Mouse (Mus musculus): Measurements from ENCODE around the gene Msmb. TPM values are rescaled to one million over a fixed set of nuclear protein-coding genes. Genes with fewer than 3 reads are reported as not detected.
"Not testable (repeated sequence)": the region's sequence is repeated elsewhere in the genome, so short reads cannot be mapped to it uniquely, and the experiment has no call there.

Gene Msmb
- polyA plus RNA-seq, 1 experiment = not detected

DNA sequence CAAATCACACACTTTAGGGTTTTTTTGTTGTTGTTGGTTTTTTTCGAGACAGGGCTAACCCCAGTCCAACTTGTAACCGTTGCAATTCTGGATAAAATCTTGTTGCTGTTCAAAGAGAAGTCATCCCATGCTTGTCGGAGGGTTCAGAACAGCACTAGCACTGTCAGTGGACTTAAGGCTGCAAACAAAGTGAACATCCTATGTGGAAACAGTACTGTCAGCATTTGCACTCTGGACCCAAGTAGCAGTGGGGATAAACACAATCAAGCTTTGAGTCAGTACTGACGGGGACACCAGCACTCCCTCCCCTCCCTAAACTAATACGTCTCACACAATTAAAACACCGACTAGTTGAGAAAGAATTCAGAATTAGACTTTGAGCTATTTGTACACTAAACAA, 39.0 kb downstream of the Msmb start:
- no peak for DNase-seq
- peaks cover 51% of the 10 kb centered on the region for H3K36me3 ChIP-seq (ENCODE audit: control insufficient read depth, insufficient read depth, low read length)
- no peak overlapping the region for H3K27ac ChIP-seq (ENCODE audit: control insufficient read depth, insufficient read depth, low read length)
- no peaks in the 10 kb centered on the region for H3K4me1 ChIP-seq (replicated peaks; ENCODE audit: control insufficient read depth, insufficient read depth, low read length)
- no peaks in the 10 kb centered on the region for H3K27me3 ChIP-seq (ENCODE audit: control insufficient read depth, insufficient read depth, low read length)
- 89% methylated on average over 6 of the region's 6 CpGs for WGBS
- H3K4me3 ChIP-seq (ENCODE audit: control insufficient read depth, insufficient read depth, low read length) = no peak overlapping the region
- TF ChIP-seq CTCF (IDR thresholded peaks at IDR 0.05; ENCODE audit: borderline replicate concordance, control insufficient read depth, extremely low read depth, insufficient read depth, low read length, poor library complexity) (no peak), POLR2A (IDR thresholded peaks at IDR 0.05; ENCODE audit: control insufficient read depth, extremely low read depth, insufficient read depth, low read length, poor library complexity) (no peak)

DNA sequence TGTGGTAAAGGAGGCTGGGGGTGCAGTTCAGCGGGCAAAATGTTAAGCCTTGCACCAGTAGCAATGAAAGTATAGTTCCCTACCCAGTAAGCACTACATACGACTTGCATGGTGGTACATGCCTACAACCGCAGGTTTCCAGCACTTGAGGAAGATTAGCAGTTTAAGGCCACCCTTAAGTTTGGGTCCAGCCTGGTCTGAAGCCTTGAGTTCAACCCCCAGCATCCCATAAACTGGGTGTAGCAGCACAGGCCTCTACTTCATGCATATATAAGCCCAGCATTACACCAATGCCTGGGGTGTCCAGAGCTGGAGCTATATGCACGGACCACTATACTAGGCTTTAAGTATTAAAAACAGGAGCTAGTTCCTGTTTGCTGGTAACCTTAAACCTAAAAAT, 42.0 kb downstream of the Msmb start:
- Histone ChIP-seq H3K4me3 (ENCODE audit: control insufficient read depth, insufficient read depth, low read length) (no peak overlapping the region), H3K4me1 (replicated peaks; ENCODE audit: control insufficient read depth, insufficient read depth, low read length) (no peaks in the 10 kb centered on the region), H3K36me3 (ENCODE audit: control insufficient read depth, insufficient read depth, low read length) (peaks cover 80% of the 10 kb centered on the region), H3K27me3 (ENCODE audit: control insufficient read depth, insufficient read depth, low read length) (no peaks in the 10 kb centered on the region), H3K27ac (ENCODE audit: control insufficient read depth, insufficient read depth, low read length) (no peak overlapping the region)
- 95% methylated on average over 4 of the region's 4 CpGs for WGBS
- no peak for DNase-seq
- TF ChIP-seq POLR2A (IDR thresholded peaks at IDR 0.05; ENCODE audit: control insufficient read depth, extremely low read depth, insufficient read depth, low read length, poor library complexity) (no peak), CTCF (IDR thresholded peaks at IDR 0.05; ENCODE audit: borderline replicate concordance, control insufficient read depth, extremely low read depth, insufficient read depth, low read length, poor library complexity) (no peak)

DNA sequence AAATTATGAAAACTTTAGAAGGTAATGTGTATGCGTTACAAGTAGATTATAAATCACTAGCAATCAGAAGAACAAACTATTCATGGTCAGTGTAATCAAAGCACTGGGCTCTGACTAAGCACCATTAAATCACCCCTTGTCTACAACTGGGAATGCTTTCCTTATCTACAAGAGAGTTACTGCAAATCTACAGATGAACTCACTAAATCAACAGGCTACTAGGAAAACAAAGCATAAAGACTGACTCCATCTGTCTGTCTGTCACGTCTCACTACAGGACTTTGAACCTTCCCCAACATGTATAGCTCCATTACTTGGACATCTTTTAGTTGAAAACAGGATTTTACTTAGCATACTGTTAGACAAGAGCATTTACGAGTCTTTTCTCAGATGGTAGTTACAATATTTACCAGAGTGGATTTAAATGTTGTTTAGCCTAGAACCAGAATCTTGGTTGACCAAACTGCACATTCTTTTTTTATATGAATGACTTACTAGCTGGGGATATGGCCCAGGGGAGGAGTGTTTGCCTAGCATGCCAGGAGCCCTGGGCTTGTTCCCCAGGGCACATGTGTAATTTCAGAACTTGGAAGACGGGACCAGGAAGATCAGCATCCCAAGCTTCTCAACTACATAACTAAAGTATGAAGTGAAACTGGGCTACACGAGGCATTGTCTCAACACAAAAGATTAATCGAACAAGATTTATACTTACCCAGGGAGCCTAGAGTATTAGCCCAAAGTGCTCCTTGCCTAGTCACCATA, 49.0 kb downstream of the Msmb start:
- Histone ChIP-seq H3K27ac (ENCODE audit: control insufficient read depth, insufficient read depth, low read length) (no peak overlapping the region), H3K4me3 (ENCODE audit: control insufficient read depth, insufficient read depth, low read length) (no peak overlapping the region), H3K36me3 (ENCODE audit: control insufficient read depth, insufficient read depth, low read length) (peaks cover 75% of the 10 kb centered on the region), H3K27me3 (ENCODE audit: control insufficient read depth, insufficient read depth, low read length) (no peaks in the 10 kb centered on the region), H3K4me1 (replicated peaks; ENCODE audit: control insufficient read depth, insufficient read depth, low read length) (no peaks in the 10 kb centered on the region)
- TF ChIP-seq CTCF (IDR thresholded peaks at IDR 0.05; ENCODE audit: borderline replicate concordance, control insufficient read depth, extremely low read depth, insufficient read depth, low read length, poor library complexity) (no peak), POLR2A (IDR thresholded peaks at IDR 0.05; ENCODE audit: control insufficient read depth, extremely low read depth, insufficient read depth, low read length, poor library complexity) (no peak)
- DNase-seq = no peak
- 97% methylated on average over 6 of the region's 6 CpGs for WGBS

DNA sequence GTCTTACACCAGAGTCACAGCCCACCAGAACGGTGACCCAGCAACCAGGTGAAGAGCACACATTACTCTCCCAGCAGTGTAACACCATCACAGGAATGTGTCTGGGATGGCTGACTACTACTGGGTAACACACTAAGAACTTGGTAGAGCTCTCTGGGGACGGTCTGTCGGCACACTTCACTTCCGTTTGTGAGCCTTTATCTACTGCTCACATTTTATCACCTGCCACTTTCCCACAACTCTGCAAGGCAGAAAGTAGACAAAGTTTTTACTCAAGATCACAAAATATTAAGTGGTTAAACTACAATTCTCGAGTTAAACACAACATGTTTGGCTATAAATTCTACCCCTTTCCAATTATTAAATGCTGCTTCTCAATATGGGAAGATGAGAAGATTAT, 50.1 kb downstream of the Msmb start:
- 95% methylated on average over 5 of the region's 5 CpGs for WGBS

DNA sequence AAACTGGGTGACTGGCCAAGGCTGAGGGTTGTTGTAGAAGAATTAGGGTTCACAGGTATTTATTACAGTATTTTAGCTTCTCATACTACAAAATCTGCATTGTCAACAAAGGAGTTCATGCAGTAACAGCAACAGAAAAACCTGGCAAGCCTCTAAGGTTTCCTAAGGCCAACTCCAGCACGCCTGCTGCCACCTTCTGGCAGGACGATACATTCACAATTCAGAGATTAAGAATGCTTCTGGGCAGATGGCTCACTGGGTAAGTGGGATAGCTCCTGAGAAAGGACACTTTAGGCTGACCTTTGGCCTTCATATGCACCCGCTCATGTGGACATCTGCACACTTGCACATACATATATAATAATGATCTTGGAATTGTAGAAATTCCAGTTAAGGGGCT, 50.6 kb downstream of the Msmb start:
- 56% methylated on average over 3 of the region's 3 CpGs for WGBS
- peak; percentile 41 for DNase-seq
- Histone ChIP-seq H3K27ac (ENCODE audit: control insufficient read depth, insufficient read depth, low read length) (no peak overlapping the region), H3K4me1 (replicated peaks; ENCODE audit: control insufficient read depth, insufficient read depth, low read length) (no peaks in the 10 kb centered on the region), H3K27me3 (ENCODE audit: control insufficient read depth, insufficient read depth, low read length) (no peaks in the 10 kb centered on the region), H3K36me3 (ENCODE audit: control insufficient read depth, insufficient read depth, low read length) (peaks cover 68% of the 10 kb centered on the region), H3K4me3 (ENCODE audit: control insufficient read depth, insufficient read depth, low read length) (no peak overlapping the region)
- TF ChIP-seq POLR2A (IDR thresholded peaks at IDR 0.05; ENCODE audit: control insufficient read depth, extremely low read depth, insufficient read depth, low read length, poor library complexity) (no peak), CTCF (IDR thresholded peaks at IDR 0.05; ENCODE audit: borderline replicate concordance, control insufficient read depth, extremely low read depth, insufficient read depth, low read length, poor library complexity) (no peak)

More for the DNA sequence above, 50.1 kb downstream of the Msmb start:
- Histone ChIP-seq H3K4me3 (ENCODE audit: control insufficient read depth, insufficient read depth, low read length) (no peak overlapping the region), H3K4me1 (replicated peaks; ENCODE audit: control insufficient read depth, insufficient read depth, low read length) (no peaks in the 10 kb centered on the region), H3K27me3 (ENCODE audit: control insufficient read depth, insufficient read depth, low read length) (no peaks in the 10 kb centered on the region), H3K36me3 (ENCODE audit: control insufficient read depth, insufficient read depth, low read length) (peaks cover 68% of the 10 kb centered on the region), H3K27ac (ENCODE audit: control insufficient read depth, insufficient read depth, low read length) (no peak overlapping the region)
- no peak for DNase-seq
- TF ChIP-seq POLR2A (IDR thresholded peaks at IDR 0.05; ENCODE audit: control insufficient read depth, extremely low read depth, insufficient read depth, low read length, poor library complexity) = no peak
- no peak for TF ChIP-seq CTCF (IDR thresholded peaks at IDR 0.05; ENCODE audit: borderline replicate concordance, control insufficient read depth, extremely low read depth, insufficient read depth, low read length, poor library complexity)

DNA sequence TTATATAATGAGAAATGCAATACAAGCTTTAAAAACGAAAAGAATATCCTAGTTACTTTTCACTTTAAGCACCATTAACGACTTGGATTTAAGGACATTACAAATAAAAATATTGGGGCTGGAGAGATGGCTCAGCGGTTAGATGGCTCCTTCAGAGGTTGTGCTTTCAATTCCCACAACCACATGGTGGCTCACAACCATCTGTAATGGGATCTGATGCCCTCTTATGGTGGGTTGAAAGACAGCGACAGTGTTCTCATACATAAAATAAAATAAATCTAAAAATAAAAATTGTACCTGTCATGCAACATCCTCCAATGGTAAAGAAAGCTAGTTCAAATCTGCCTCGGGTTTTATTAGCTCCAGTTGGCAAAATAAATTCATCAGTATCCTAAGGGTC, 51.7 kb downstream of the Msmb start:
- not testable (repeated sequence) for H3K4me1 ChIP-seq (replicated peaks; ENCODE audit: control insufficient read depth, insufficient read depth, low read length); H3K27me3 ChIP-seq (ENCODE audit: control insufficient read depth, insufficient read depth, low read length); H3K4me3 ChIP-seq (ENCODE audit: control insufficient read depth, insufficient read depth, low read length); DNase-seq; H3K27ac ChIP-seq (ENCODE audit: control insufficient read depth, insufficient read depth, low read length)
- H3K36me3 ChIP-seq (ENCODE audit: control insufficient read depth, insufficient read depth, low read length) = peaks cover 68% of the 10 kb centered on the region
- 72% methylated on average over 5 of the region's 5 CpGs for WGBS

DNA sequence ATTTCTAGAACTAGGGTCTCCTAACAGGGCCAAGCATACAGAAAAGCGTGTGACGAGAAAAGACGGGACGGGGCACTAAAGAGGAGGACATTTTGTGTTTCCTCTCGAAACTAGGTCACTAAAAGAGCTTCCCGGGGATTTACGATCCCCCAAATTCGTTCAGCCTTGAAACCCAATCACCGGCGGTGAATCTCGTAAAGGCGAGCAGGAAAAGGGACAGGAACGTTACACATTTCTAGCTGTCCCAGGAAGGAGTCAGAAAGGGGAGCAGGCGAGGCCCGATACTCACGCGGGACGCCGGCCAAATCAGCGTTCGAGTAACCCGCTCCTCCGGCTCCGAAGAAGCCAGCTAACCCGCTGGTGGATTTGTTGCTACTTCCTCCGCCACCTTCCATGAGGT, 59.5 kb downstream of the Msmb start:
- Histone ChIP-seq H3K4me1 (replicated peaks; ENCODE audit: control insufficient read depth, insufficient read depth, low read length) (peaks cover 7% of the 10 kb centered on the region), H3K27ac (ENCODE audit: control insufficient read depth, insufficient read depth, low read length) (peak overlapping the region; percentile 75), H3K4me3 (ENCODE audit: control insufficient read depth, insufficient read depth, low read length) (peak overlapping the region; percentile 99), H3K36me3 (ENCODE audit: control insufficient read depth, insufficient read depth, low read length) (peaks cover 24% of the 10 kb centered on the region), H3K27me3 (ENCODE audit: control insufficient read depth, insufficient read depth, low read length) (no peaks in the 10 kb centered on the region)
- no peak for TF ChIP-seq CTCF (IDR thresholded peaks at IDR 0.05; ENCODE audit: borderline replicate concordance, control insufficient read depth, extremely low read depth, insufficient read depth, low read length, poor library complexity)
- TF ChIP-seq POLR2A (IDR thresholded peaks at IDR 0.05; ENCODE audit: control insufficient read depth, extremely low read depth, insufficient read depth, low read length, poor library complexity) = no peak
- WGBS = under 1% methylated on average over 26 of the region's 26 CpGs
- no peak for DNase-seq

All from thymus, adult 2 months (tissue).